Mouse (Mus musculus): ENCODE data around the gene Slc1a3.

The Slc1a3 gene

DNA sequence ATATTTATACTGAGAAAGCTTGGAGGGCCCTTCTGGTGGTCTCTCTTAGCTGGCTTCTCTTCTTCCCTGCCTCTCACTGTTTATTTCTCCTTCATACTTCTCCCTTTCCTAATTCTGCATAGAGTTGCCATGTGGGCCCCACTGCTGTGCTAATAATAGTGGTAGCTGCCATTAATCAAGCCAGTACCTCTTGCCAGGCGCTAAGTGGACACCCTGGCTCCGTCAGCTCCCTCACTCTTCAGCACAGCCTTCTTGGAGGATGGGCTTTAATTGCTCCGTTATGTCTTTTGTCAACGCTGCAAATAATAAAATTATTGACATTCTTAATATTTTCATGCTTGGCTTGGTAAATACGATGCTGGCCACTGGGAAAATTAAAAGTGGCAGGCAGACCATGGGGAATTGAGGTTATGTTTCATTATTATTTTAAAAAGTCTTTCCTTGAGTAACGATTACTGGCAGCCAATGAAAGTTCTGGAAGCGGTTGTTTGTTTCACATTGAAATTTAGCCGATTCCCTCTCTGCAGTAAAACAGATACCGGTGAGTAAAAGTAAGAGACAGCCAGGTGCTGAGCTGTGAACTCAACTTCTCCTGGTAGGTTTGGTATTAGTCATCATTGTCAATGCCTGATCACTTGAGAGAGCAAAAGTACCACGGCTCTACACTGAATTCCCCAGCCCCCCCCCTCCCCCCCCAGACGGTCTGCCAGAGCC is 94.9 kb downstream of the Slc1a3 start:
- in situ Hi-C loops (cut with MboI, MseI) = no loop called here

DNA sequence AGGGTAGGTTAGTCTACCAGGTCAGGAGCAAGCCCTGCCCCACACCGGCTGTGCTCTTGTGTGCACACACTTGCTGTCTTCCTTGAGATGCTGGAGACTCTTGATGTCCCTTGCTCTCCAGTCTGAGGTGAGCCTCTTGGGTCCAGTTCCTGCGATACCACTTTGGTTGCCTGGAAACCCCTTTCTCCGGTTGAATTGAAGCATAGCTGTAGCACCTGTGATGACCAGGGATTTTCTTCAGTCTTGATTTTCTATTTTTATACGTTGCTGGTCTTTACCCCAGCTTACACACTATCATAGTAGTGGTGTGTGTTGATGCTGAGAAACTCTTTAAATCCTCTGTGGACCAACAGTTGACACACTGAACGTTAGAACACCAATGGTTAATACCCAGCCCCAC is 95.9 kb downstream of the Slc1a3 start:
- in situ Hi-C loops (cut with MboI, MseI) = no loop called here

DNA sequence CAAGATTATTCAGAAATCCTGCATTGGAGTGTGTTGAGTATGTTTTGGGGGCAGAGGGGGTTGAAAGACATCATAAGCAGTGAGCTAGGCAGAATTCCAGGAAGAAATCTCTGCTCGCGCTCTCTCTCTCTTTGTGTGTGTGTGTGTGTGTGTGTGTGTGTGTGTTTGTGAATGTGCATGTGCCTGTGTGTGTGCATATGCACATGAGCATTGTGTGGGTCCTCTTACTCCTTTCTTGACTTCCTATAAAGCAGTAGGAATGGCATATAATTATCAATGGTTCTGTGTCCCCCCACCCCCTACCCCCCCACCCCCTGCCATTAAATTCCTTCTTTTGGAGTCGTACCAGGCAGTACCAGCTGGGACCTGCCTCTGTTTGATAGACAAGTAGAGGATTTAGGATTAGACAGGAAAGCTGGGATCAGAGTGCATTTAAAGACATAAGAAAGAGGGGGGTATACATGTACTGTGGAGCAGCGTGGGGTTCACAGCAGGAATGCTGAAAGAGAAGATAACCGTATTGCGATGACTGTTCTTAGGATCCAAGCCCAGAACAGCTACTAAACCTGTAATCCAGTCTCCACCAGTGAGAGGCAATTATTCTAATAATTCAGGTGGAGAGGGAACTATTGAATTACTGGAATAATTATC is 104.9 kb downstream of the Slc1a3 start:
- in situ Hi-C loops (cut with MboI, MseI) = no loop called here

DNA sequence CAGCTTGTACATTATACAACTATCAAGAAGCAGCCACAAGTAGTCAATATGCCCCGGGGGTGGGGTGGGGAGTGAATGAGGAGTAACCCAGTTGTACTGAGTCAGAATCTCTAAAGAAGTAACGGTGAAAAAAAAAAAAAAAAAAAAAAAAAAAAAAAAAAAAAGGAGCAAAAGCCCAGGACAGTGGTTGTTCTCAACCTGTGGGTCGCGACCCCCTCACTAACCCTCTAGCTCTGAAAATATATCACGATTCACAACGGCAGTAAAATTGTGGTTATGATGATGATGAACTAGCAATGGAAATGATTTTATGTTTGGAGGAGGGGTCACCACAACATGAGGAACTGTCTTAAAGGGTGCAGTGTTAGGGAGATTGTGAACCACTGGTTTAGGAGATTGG is 108.2 kb downstream of the Slc1a3 start:
- in situ Hi-C loops (cut with MboI, MseI) = no loop called here

DNA sequence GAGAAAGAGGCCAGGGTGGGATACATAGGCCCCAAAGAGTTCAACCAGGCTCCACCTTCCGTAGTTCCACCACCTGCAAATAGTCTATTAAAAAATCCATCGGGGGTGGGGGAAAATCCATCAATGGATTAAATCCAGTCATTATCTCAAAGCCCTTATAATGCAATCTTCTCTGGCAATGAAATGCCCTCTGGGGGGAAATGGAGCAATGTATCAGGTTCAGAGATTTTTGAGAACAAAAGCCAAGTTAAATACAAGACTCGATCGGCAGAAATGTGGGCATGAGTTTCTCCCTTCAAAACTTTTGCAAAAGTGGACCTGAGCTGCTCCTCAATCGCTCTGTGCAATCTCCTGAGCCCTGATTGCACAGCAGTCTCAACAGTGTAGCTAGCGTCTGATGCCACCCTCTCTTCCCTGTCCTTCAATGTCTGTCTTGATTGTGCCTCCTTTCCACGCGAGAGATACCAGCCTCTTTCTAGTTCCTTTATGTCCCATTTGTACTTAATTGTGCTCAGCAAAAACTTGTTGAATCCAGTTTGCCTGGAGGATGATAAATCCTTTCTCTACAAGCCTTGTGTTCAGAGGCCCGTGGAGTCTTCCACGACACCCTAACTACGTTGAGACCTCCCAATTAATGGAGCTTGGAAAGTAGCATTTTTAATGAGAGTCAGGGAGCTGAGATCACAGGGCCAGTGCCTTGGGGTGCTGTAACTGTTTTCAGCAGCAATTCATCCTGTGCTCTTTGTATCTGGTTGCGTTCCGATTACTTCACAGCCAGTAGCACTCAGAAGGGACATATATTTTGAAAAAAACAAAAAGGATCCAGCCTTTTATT is 109.0 kb downstream of the Slc1a3 start:
- in situ Hi-C loops (cut with MboI, MseI) = no loop called here

DNA sequence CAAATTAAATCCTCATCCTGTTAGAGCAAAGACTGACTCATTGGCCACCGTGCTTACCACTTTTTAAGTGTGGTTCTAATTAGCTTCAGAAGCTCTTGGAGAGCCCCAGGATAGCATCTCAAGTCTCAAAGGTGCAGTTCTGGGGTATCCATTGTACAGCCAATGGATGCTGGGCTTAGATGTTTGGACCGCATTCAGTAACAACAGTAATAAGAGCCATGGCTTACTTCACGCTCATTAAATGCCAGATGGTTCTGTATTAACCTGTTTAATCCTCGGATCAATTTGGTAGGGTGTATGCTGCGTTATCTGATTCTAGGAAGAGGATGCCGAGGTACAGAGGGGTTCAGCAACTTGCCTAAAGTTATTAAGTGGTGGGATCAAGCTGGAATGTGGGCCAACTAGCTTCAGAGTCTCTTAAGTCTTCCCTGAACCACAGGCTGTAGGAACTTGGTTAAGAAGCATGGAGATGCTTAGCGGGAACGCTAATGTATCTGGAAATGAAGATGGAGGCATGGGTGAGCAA is 114.1 kb downstream of the Slc1a3 start:
- in situ Hi-C loops (cut with MboI, MseI) = loop anchor here (25.0 kb wide), 1 partner anchor 409 kb away; no protein-coding TSS in a partner anchor

DNA sequence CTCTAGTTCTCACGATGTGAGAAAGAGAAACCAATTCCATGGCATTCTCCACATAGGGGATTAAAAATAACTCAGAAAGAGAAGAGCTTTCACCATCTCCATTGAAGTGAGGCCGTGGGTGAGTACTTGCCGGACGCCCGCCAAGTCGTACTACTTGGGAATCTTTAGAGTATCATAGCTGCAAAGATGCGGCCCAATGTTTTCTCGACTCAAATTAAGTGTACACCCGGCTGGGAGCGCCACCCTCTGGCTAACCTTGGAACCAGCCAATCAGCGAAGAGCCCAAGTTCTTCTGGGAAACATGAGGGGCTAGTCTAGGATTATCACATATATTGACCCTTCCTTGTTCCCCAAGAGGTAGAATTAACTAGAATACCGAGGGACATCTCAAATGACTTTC is 115.3 kb downstream of the Slc1a3 start:
- in situ Hi-C loops (cut with MboI, MseI) = loop anchor here (25.0 kb wide), 1 partner anchor 408 kb away; no protein-coding TSS in a partner anchor

DNA sequence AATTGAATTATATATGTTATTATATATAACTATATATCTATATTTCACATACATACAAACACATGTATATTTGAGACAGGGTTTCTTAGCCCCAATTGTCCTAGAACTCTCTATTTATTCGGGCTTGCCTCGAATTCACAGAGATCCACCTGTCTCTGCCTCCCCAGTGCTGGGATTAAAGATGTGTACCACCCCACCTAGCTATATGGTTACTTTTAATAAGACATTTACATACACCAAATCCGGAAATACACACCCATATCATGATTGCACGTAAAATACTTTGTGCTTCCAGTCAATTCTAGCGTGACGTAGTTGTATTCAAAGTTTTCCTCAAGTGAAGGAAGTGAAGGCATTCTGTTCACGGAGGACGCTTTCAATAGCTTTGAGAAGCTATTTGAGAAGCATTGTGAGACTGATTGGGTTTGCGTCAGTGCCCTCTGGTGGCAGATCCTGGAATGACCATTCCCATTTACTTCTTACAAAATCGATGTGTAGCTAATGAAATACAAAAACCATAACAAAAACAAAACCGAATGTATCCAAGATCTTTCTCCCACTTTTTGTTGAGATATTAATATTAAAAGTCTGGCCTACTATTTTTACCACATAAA is 121.0 kb downstream of the Slc1a3 start:
- in situ Hi-C loops (cut with MboI, MseI) = loop anchor here (5.0 to 25.0 kb wide), 3 partner anchors 137 to 402 kb away; no protein-coding TSS in a partner anchor

DNA sequence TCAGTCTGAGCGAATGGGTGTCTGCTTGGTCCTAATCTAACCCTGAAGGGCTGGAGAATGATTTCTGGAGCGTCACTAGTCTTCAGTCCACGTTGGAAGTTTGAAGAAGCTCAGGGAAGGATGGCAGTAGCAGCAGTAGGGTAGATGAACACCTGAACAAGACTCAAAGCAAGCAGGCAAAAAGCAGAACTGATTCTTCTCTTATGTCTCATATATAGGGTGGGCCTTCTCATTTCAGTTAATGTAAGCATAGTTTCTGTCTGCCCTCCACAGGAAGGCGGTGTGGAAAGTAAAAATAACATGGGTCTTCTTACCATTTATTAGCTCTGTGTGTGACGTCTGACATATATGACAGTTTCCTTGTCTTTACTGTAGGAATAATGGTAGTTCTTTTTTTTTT is 122.5 kb downstream of the Slc1a3 start:
- in situ Hi-C loops (cut with MboI, MseI) = loop anchor here (5.0 to 25.0 kb wide), 3 partner anchors 136 to 401 kb away; no protein-coding TSS in a partner anchor

DNA sequence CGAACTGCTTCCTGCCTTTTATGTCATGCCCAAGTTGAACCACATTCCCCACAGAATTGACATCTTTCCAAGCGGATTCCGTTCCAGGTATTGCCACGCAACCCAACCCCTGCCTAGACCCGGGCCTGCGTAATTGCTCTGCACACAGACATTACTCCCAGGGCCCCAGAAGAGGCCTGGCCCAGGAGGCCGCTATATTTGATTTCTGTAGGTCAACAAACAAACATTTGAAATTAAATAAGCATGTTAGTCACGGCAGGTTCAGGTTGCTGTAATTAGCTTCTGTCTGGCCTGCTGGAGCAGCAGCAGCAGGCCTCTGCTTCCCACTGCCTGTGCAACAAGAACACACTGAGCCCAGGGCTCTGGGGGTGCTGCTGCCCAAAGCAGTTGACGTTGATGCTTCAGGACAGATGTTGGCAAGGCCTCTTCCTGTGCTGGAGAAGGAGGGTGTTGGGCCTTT is 123.7 kb downstream of the Slc1a3 start:
- in situ Hi-C loops (cut with MboI, MseI) = loop anchor here (5.0 to 25.0 kb wide), 3 partner anchors 135 to 400 kb away; no protein-coding TSS in a partner anchor

Data from T-helper 2 cell (primary cell).